Mouse (Mus musculus) limb, embryonic 13.5 days (tissue): ENCODE results near the gene Fgd6. TPM values are rescaled to one million over a fixed set of nuclear protein-coding genes. Genes with fewer than 3 reads are reported as not detected.

Source experiments
- ATAC-seq: fragments of 200-750 bp; cut with Nextera tagmentation; 2 replicates; pipeline ENCODE4 v1.8.0; 2017; ENCODE audit warnings: low read depth, moderate number of reproducible peaks, moderate TSS enrichment; ENCODE audit not compliant: low FRiP score
- H3K27ac ChIP-seq: fragments of 300-500 bp; sonication (generic); 2 replicates; pipeline ENCODE4 v1.5.1; 2015; ENCODE audit warnings: inconsistent platforms, mild to moderate bottlenecking, moderate library complexity
- H3K27me3 ChIP-seq: fragments of 300-500 bp; sonication (generic); 2 replicates; pipeline ENCODE4 v1.6.1; 2015; ENCODE audit warnings: mild to moderate bottlenecking, inconsistent platforms
- H3K36me3 ChIP-seq: fragments of 300-500 bp; sonication (generic); 2 replicates; pipeline ENCODE4 v1.6.1; 2015; ENCODE audit warnings: inconsistent platforms, mild to moderate bottlenecking, moderate library complexity
- H3K4me1 ChIP-seq: fragments of 300-500 bp; sonication (generic); 2 replicates; pipeline ENCODE4 v1.6.1; 2015; ENCODE audit warnings: inconsistent platforms
- H3K4me2 ChIP-seq: fragments of 300-500 bp; sonication (generic); replicated peaks from 2 replicates; pipeline ENCODE4 v1.6.1; 2015; ENCODE audit warnings: inconsistent platforms, mild to moderate bottlenecking, moderate library complexity
- H3K4me3 ChIP-seq: fragments of 300-500 bp; sonication (generic); 2 replicates; pipeline ENCODE4 v1.5.1; 2015; ENCODE audit warnings: moderate library complexity, mild to moderate bottlenecking, inconsistent platforms
- H3K9ac ChIP-seq: fragments of 300-500 bp; sonication (generic); 2 replicates; pipeline ENCODE4 v1.6.1; 2015; ENCODE audit warnings: mild to moderate bottlenecking, inconsistent platforms
- H3K9me3 ChIP-seq: fragments of 300-500 bp; sonication (generic); 2 replicates; pipeline ENCODE4 v1.6.1; 2016; ENCODE audit warnings: inconsistent platforms
- WGBS: fragments of 180-500 bp; shearing (Covaris S2); methylation state at CpG from one replicate; pipeline ENCODE4 v1.1.7; 2015; 5-methylcytosine and 5-hydroxymethylcytosine counted together
- polyA plus RNA-seq: library from polyadenylated mRNA; unstranded; fragments of >200 nt; fragmentation: Nextera tagmentation; extraction: Ambion mirVana; gene quantifications from 2 replicates; pipeline ENCODE4 v1.2.1, GENCODE M21; 2015

The Fgd6 gene
- polyA plus RNA-seq, 1 experiment from 2014 or later, result 4.0 TPM

DNA sequence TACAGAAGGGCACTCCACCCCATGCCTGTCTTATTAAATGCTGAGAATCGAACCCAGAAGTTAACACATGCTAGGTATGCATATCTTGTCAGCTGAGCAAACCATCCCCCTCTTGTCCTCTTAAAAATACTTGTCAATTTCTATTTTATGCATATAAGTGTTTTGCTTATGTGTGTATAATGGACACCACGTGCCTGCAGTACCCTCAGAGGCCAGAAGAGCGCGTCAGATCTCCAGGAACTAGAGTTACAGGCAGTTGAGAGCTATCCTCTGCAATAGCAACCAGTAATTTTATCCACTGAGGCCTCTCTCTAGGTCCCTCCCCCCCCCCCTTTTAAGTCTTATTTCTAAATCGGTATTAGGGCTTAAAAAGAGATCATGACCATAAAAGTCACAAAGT is 88.6 kb downstream of the Fgd6 start:
- Histone ChIP-seq H3K4me3 (no peak overlapping the region), H3K4me2 (no peak overlapping the region), H3K9me3 (no peaks in the 10 kb centered on the region), H3K4me1 (no peaks in the 10 kb centered on the region), H3K9ac (no peak overlapping the region), H3K27ac (no peak overlapping the region), H3K27me3 (no peaks in the 10 kb centered on the region), H3K36me3 (peaks cover 43% of the 10 kb centered on the region)
- 81% methylated on average over 5 of the region's 5 CpGs for WGBS
- ATAC-seq, result no peak

DNA sequence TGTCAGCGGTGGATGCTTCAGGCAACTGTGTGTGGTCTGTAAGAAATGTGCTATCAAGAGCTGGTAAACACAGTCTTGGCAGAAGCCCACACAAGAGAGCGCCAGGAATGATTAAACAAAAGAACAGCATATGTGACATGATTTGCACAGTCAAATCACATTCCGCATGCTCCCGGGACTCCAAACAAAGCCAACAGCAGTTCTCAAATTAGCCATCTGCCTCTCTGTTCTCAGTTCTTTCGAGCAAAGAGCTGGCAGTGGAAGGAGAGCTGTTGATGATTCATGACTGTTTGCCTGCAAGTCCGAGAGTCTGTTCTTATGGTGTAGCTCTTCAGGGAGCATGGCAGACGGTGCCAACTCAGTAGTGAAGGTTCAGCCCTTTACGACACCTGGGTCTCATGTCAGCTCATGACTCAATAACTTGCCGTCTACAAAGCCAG is 93.9 kb downstream of the Fgd6 start:
- WGBS, result 82% methylated on average over 9 of the region's 9 CpGs
- Histone ChIP-seq H3K36me3 (peaks cover 21% of the 10 kb centered on the region), H3K9me3 (no peaks in the 10 kb centered on the region), H3K27ac (no peak overlapping the region), H3K4me2 (no peak overlapping the region), H3K4me1 (no peaks in the 10 kb centered on the region), H3K4me3 (no peak overlapping the region), H3K27me3 (no peaks in the 10 kb centered on the region), H3K9ac (no peak overlapping the region)
- no peak for ATAC-seq

DNA sequence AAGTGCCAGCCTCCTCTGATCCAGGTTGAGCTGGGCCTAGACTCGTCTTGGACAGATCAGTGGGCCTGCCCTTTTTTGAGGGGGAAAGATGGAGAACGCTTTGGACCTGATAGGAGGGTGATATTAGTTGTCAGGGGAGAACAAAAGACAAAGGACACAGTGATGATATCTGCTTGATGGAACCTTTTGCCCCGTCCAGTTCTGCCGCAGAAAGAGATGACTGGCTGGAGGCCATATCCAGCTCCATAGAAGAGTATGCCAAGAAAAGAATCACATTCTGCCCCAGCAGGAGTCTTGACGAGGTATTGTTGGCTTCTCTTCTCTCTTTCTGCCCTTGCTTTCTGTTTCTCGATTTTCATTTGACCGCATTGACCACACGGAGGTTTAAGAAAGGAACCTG is 97.3 kb downstream of the Fgd6 start:
- Histone ChIP-seq H3K9ac (no peak overlapping the region), H3K4me2 (no peak overlapping the region), H3K4me3 (no peak overlapping the region), H3K27ac (no peak overlapping the region), H3K4me1 (no peaks in the 10 kb centered on the region), H3K9me3 (no peaks in the 10 kb centered on the region), H3K27me3 (no peaks in the 10 kb centered on the region), H3K36me3 (peaks cover 20% of the 10 kb centered on the region)
- no peak for ATAC-seq
- 85% methylated on average over 8 of the region's 8 CpGs for WGBS

DNA sequence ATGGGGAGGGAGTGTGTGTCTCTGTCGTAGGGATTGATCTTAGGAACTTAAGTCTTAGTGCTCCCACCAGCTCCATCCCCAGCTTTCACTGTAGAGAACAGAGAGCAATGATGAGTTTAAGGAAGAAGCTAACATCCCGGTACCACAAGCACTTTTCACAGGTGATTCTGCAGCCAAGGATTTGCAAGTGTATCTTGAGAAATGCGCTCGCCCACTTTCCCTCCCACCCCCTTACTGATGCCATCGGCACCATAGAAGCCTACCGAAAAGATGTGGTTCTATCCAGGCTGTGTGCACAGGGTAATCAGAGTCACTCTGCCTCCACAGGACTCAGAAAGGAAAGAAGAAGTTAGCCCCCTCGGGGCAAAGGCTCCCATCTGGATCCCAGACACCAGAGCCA is 97.9 kb downstream of the Fgd6 start:
- H3K27me3 ChIP-seq, result no peaks in the 10 kb centered on the region
- no peaks in the 10 kb centered on the region for H3K4me1 ChIP-seq
- H3K27ac ChIP-seq, result no peak overlapping the region
- WGBS, result 86% methylated on average over 7 of the region's 7 CpGs
- no peak overlapping the region for H3K4me2 ChIP-seq
- no peak overlapping the region for H3K9ac ChIP-seq
- ATAC-seq, result no peak
- peaks cover 26% of the 10 kb centered on the region for H3K36me3 ChIP-seq
- no peaks in the 10 kb centered on the region for H3K9me3 ChIP-seq
- no peak overlapping the region for H3K4me3 ChIP-seq

DNA sequence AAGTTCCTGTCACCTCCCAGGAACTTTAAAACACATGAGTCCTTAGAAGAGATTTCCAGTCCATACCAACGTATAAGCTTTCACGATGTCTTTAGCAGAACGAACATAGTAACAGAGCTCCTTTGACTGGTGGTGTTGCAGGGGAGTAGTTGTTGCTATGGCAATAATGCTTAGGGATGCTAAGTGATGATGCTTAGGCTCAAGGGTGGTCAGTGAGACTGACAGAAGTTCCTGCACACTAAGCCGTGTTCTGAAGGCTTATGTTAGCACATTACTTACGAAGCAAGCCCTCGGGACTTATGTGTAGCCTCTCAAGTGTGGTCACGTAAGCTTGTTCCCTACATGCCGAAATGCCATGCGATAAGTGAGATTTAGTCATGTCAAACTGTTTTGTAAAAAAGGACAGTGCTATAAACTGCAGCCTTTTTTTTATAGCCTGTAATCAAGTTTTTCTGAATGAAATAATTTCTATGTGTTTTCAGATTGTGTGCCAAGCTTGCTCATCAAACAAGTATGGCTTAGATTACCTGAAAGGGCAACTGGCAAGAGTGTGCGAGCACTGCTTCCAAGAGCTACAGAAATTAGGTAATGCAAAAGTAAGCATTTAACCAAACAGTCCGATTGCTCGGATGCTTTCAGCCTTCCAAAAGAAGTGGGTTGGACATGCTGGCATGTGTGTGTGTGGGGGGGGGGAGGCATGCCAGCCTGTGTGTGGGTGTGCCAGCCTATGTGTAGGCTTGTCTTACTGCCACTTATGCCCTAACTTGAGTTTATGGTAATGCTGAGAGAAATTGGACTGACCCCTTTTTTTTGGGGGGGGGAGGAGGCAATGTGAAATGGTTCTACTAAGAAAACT is 99.0 kb downstream of the Fgd6 start:
- Histone ChIP-seq H3K36me3 (peaks cover 29% of the 10 kb centered on the region), H3K4me2 (no peak overlapping the region), H3K9me3 (no peaks in the 10 kb centered on the region), H3K4me1 (peaks cover 9% of the 10 kb centered on the region; the same call in 1 of the 2 replicates), H3K27ac (no peak overlapping the region), H3K4me3 (no peak overlapping the region), H3K27me3 (no peaks in the 10 kb centered on the region), H3K9ac (no peak overlapping the region)
- 89% methylated on average over 12 of the region's 12 CpGs for WGBS
- no peak for ATAC-seq

DNA sequence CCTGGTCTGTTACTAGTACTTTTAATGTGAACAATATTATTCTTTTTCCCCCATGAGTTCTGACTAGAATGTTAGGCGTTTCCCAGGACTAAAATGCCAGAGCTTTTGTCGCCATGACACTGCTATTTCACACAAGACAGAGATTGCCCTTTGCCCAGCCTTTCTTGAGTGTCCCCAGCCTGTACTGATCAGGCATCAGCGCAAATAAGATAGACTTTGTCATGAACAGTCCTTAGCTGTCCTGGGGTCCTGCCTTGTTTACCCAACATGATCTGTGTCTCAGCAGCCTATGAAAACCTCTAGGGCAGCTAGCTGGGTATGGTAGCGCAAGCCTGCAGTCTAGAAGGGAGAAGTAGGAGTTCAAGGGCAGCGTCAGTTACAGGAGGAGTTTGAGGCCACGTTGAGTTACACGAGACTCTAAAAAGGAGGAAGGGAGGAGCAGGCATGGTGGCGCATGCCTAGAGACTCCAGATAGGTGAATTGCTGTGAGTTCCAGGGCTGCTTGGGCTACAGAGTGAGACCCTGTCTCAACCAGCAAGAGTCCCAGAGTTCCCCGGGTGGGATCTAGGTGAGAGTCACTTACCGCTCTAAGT is 103.2 kb downstream of the Fgd6 start:
- peaks cover 30% of the 10 kb centered on the region for H3K4me1 ChIP-seq
- H3K27ac ChIP-seq, result no peak overlapping the region

DNA sequence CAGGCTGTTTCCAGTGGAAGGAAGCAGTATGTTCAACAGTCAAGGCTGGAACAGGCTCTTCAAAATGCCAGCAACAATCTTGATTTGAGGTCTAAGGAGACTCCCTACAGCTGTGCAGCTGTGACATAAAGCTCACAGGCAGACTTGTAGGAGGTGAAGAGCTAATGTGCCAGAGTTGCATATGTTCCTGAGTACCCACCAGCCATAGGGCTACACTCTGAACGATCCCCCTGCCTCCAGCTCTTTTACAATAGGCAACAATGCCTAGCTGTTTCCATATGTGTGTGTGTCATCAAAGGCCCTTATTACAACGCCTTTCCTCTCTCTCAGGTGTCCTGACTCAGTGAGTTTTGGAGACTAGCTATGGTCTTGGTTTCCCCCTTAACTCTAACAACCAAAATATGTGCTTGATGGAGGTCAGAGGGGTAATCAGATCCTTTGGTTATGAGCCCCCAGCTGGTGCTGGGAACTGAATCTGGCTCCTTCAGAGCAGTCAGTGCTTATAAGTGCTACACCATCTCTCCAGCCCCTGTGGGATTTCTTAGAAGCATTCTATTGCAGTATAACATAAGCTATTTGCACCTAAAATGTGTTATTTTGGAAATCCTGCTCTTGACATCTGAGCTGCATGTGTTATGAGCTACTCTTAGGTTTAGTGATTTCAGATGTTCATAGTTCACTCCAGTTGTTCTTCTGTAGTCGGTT is 104.6 kb downstream of the Fgd6 start:
- peak overlapping the region; percentile 77 for H3K27ac ChIP-seq
- no peaks in the 10 kb centered on the region for H3K27me3 ChIP-seq
- peaks cover 37% of the 10 kb centered on the region for H3K4me1 ChIP-seq
- H3K4me3 ChIP-seq, result no peak overlapping the region
- WGBS, result 33% methylated on average over 3 of the region's 3 CpGs
- H3K9ac ChIP-seq, result no peak overlapping the region
- H3K36me3 ChIP-seq, result peaks cover 23% of the 10 kb centered on the region
- peak; percentile 83 for ATAC-seq
- H3K9me3 ChIP-seq, result no peaks in the 10 kb centered on the region
- H3K4me2 ChIP-seq, result no peak overlapping the region

More for the DNA sequence above, 103.2 kb downstream of the Fgd6 start:
- H3K27me3 ChIP-seq, result no peaks in the 10 kb centered on the region
- peaks cover 24% of the 10 kb centered on the region for H3K36me3 ChIP-seq
- no peaks in the 10 kb centered on the region for H3K9me3 ChIP-seq
- no peak for ATAC-seq
- H3K4me2 ChIP-seq, result no peak overlapping the region
- WGBS, result 85% methylated on average over 10 of the region's 10 CpGs
- no peak overlapping the region for H3K4me3 ChIP-seq
- 0 out of 2 replicates have a peak overlapping the region, but pooled peaks have one; percentile 4 for H3K9ac ChIP-seq

DNA sequence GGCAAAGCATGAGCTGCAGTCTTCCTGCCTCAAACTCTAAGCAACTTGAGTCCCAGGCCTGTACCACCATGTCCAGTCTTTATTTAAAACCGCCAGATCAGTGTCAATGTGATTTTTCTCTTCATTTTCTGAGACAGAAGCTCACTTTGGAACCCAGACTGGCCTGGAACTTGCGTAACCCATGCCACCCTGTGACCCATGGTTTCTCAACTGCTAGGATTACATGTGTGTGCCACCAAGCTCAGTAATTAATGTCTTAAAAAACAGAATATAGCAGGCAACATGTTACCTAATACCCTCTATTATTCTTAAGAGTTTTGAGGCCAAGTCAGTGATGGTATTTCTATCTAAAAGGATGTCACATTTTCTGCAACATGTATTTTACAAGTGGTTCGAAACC is 106.6 kb downstream of the Fgd6 start:
- 86% methylated on average over 3 of the region's 3 CpGs for WGBS
- Histone ChIP-seq H3K9me3 (no peaks in the 10 kb centered on the region), H3K27me3 (no peaks in the 10 kb centered on the region), H3K27ac (no peak overlapping the region), H3K4me3 (no peak overlapping the region), H3K4me2 (no peak overlapping the region), H3K4me1 (peaks cover 37% of the 10 kb centered on the region), H3K9ac (no peak overlapping the region), H3K36me3 (peaks cover 15% of the 10 kb centered on the region)
- ATAC-seq, result no peak

DNA sequence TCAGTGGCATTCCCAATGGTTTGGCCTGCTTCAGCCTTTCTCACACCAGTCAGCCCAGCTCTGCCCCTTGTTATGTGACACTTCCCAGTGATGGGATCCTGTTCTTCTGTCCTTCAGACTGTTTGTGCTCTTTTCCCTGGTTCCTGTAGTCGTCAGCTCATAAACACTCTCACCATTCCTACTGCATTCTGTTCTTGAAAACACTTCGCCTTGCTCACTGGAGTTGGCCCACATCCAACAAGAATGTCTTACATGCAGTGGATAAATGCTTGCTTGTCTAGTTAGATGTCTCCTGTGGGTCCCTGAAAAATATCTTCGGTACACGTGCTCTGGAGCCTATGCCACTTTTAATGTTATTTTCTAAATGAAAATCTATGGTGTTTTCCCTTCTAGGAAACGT is 108.8 kb downstream of the Fgd6 start:
- 0 out of 2 replicates have a peak overlapping the region, but pooled peaks have one; percentile 28 for H3K27ac ChIP-seq
- ATAC-seq, result no peak
- WGBS, result 49% methylated on average over 5 of the region's 5 CpGs

DNA sequence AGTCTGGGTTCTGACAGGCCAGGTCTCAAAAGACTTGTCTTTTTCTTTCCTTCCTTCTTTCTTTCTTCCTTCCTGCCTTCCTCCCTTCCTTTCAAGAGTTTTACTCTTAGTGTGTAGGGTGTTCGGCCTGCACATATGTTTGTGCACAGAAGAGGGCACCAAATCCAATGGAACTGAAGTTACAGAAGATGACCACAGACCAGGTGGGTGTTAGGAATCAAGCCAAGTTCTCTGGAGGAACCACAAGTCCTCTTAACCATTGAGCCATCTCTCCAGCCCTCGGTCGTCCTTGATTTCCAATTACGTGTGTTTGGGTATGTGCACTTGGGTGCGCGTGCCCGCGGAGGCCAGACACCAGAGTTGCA is 111.6 kb downstream of the Fgd6 start:
- Histone ChIP-seq H3K27ac (peak overlapping the region; percentile 76; the same call in 1 of the 2 replicates), H3K9me3 (no peaks in the 10 kb centered on the region), H3K4me1 (peaks cover 29% of the 10 kb centered on the region), H3K4me3 (peak overlapping the region; percentile 82), H3K36me3 (no peaks in the 10 kb centered on the region), H3K9ac (peak overlapping the region; percentile 95; the same call in 1 of the 2 replicates), H3K4me2 (peak overlapping the region; percentile 66), H3K27me3 (no peaks in the 10 kb centered on the region)
- WGBS, result 11% methylated on average over 8 of the region's 8 CpGs
- no peak for ATAC-seq

More for the DNA sequence above, 108.8 kb downstream of the Fgd6 start:
- no peaks in the 10 kb centered on the region for H3K36me3 ChIP-seq
- no peak overlapping the region for H3K4me2 ChIP-seq
- H3K4me1 ChIP-seq, result peaks cover 40% of the 10 kb centered on the region
- no peaks in the 10 kb centered on the region for H3K27me3 ChIP-seq
- H3K9ac ChIP-seq, result no peak overlapping the region
- H3K9me3 ChIP-seq, result no peaks in the 10 kb centered on the region
- no peak overlapping the region for H3K4me3 ChIP-seq

DNA sequence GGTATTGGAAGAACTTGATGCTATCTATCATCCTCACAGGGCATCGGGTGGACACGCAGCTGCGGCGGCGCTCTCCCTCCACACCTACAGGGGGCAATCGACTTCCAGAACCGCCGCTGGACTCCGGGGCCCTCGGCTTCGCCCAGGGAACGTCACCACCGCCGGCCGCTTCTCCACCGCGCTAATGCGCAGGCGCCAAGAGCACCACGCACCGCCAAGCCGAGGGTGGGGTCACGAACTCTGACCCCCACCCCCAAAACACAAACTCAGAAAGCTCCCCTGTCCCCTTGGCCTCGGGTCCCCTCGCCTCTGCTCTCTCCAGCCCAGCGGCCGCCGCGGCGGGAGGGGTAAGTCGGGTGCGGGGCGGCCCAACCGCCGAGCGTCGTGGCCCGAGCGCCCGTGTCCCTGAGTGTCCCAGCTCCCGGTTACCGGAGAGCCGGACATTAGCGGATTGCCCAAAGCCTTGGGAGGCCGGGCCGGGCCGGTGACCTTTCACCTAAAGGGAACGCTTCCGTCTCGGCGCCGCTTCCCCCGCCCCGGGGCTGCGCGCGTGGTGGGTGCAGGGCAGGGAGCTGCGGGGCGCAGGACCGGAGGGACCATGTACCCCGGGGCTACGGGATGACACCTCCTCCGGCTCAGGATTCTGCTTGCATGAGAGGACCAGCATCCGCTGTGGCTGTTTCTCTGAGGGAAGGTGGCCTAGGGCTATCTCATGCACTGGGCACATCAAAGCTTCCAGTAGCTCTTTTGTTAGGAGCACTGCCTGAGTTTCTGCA is 112.1 kb downstream of the Fgd6 start, which contains the start of gene Nr2c1:
Gene Nr2c1, plus strand, starts transcription at position 268 of the 776 bp plus-strand sequence.
- Histone ChIP-seq H3K36me3 (no peaks in the 10 kb centered on the region), H3K4me1 (peaks cover 29% of the 10 kb centered on the region), H3K9ac (peak within 1 kb of the TSS; percentile 95), H3K4me3 (peak within 1 kb of the TSS; percentile 82), H3K27me3 (no peaks in the 10 kb centered on the region), H3K4me2 (peak within 1 kb of the TSS; percentile 66), H3K27ac (peak within 1 kb of the TSS; percentile 76), H3K9me3 (no peaks in the 10 kb centered on the region)
- peak; percentile 90 for ATAC-seq
- WGBS, result under 1% methylated on average over 64 of the region's 64 CpGs
